Mouse (Mus musculus): ENCODE measurements around the gene Pou4f2. TPM values are rescaled to one million over a fixed set of nuclear protein-coding genes. Genes with fewer than 3 reads are reported as not detected.
A peak's percentile ranks its signal among the peaks of the same experiment; 100 is the strongest.

Gene Pou4f2
- total RNA-seq (2021): not detected
- long read RNA-seq, experiment 1: 0 reads
- long read RNA-seq, experiment 2: 0 reads

DNA sequence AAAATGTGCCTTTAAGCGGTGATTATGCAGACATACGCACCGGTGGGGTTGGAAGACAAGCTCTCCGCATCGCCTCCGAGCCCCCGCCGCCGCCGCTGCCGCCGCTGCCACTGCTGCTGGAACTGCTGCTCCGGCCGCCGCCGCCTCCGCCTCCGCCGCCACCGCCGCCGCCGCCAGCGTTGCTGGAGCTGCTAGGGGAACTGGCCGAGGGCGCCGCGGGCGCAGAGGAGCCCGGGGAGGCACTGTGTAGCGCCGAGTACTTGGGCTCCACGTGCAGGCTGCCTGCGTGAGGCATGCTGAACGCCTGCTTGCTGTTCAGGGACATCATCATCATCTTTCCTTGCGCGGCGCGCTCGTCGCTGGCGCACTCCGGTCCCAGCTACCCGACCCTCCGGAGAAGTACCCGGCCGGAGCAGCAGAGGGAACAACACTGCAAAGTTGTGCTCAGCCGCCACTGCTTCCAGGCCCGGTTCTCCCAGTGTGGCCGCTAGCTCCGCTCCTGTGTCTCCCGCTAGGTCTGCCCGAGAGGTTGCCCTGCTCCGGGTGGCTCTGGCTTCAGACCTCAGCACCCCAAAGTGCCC, at the start of gene Pou4f2:
Gene Pou4f2, minus strand, starts transcription at position 575 of the 581 bp plus-strand sequence.
- peak; percentile 14 to 37 for DNase-seq (ENCODE audit: low spot score in 2 of 2)

DNA sequence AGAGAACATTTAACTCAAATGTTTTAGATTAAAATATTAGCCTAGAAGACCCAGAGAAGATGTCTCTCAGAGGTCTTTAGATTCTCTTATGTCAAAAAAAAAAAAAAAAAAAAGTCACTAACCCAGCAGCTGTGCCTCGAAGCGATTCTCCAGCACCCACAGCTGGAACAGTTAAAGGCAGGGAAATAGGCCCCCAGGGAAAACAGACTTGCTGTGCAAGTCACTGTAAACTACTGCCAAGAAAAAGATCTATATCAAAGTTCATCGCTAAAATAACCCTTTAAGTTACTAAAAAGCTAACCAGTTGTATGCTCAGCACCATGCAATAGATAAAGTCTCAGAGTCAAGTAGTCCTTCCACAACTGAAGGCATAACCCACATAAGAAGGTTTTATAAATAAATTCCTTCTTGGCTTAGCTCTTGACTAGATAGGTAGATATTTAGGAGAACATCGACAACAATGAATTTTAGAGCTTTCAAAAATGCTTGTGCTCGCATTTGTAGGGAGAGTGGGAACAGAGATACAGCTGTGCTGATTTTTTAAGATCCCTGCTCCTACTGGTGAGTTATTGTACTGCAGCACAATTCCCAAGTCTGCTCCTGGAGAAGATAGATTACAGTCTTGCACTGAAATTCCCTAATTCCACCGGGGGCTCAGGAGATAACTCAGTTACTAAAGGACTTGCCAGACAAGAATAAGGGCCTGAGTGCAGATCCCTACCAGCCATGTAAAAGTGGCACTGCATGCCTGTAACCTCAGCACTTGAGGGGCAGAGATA, 40.8 kb upstream of the Pou4f2 start:
- DNase-seq (ENCODE audit: low spot score in 2 of 2): no peak

DNA sequence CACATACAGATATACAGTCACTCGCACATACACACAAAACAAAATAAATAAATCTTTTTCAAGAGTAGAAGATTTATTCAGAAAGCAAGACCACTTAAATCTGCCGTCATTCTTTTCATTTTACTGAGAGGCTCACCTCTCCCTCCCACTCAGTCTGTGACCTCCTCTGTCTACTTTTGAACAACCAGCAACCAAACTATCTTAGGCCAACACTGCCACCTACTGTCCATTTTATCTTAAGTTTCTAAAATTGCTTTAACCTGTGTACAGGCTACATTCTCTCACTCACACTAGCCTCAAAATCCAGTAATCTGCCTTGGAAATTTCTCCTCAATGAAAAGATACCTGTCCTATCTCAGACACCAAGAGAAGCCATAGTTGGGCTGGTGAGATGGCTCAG, 31.4 kb upstream of the Pou4f2 start:
- no peak for DNase-seq (ENCODE audit: low spot score in 2 of 2)

DNA sequence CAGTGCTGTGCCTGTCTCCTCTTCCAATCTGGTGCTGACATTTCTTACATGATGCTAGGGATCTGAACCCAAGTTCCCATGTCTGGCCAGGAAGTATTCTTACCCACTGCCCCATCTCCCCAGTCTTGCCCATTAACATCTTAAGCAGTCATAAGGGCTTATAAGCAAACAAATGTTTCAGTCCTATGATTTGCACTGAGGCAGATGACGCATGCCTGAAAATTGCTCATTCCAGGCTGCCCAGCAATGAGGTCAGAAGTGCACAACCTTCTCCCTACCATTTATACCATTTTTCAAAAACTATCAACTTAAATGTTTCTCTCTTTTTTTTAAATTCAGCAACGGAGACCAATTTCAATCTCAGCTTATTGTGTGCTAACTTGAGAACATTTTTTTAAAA, 27.5 kb upstream of the Pou4f2 start:
- no peak for DNase-seq (ENCODE audit: low spot score in 2 of 2)

DNA sequence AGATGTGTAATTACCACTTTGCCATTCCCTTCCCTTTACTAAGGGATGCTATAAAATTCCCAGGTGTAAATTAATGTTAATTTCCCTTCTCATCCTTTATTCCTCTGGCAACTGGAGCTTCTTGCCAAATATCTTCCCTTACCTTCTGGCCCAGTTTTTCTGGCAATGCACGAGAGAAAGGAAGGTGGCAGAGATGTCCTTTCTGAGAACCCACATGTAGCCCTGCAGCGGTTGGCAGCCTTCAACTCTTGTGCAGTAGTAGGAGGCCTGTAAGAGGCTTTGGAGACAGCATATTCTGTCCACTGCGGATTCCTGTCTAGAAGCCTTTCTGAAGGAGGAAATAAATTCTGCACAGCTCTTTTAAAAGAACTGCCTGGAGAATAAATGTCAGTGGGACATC, 20.0 kb upstream of the Pou4f2 start:
- DNase-seq (ENCODE audit: low spot score in 2 of 2): no peak

DNA sequence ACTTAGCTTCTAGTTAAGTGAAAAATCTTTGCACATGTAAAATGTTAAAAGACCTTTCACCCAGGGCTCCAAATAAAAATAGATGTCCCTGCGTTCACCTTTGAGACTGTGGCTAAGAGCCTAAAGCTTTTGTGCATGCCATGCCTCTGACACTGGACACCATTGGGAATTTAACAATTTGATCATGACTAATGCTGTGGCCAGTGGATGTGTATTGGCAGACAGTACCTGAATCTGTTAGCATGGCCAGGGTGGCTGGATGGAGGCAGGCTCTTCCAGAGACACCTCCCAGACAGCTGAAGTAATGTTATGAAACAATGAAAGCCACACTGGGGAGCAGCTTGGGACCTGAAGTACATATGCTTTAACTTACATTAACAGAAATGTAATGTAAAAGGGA, 6.3 kb upstream of the Pou4f2 start:
- no peak for DNase-seq (ENCODE audit: low spot score in 2 of 2)

DNA sequence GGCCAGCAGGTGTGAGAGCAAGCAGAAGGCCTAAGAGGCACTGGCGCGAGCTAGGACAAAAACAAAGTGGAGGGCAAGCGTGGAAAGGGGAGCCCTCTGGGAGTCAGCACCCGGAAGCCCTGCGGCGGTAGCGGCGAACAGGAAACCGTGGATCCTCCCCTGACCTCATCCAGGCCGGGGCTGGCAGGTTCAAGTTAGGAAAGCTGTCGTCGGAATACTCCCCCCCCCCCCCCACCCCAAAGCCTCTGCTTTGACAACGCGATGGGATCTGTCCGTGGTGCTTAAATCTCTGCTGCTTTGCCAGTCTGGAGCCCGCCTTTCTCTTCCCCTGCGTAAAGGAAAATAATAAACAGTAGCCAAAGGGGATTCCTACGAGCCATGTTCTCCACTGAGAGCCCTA, 1.7 kb upstream of the Pou4f2 start:
- DNase-seq (ENCODE audit: low spot score in 2 of 2): no peak

DNA sequence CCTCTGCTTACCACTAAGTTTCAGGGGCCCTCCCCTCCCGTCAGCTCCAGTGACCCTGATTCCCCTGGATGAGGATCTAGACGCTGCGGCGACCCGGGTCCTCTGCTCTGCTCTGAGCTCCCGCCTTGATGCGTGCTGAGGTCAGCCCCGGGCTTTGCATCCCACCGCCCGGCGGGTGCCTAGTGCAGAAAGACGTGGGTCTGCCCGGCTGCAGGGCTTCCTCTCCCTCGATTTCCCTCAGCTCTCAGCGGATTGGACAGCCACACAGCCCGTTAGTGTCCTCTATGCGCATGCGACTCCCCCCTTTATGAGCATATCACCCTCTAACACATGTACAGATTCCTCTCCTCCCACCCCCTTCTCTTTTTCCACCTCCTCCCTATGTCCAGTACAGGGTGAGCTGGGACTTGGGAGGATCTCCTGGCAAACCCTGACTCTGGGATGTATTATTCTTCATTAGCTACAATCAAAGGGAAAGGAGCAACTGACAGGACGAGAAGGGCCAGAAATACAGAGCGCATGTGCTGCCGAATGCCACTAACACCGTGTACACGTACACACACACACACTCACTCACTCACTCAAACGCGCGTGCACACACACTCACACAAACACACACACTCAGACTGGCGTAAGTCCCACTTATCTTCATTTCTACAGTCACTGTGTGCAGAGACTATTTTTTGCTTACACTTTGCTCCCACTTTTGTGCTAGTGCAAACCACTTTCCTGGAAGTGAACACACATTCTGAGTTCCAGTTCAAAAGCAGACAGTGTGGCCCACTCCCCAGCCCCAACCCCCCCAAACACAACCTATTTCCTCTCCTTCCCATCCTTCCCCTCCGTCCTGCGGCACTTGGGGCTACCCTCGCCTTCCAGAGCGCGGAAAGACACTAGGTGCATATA, 948 bp upstream of the Pou4f2 start:
- no peak for DNase-seq (ENCODE audit: low spot score in 2 of 2)

DNA sequence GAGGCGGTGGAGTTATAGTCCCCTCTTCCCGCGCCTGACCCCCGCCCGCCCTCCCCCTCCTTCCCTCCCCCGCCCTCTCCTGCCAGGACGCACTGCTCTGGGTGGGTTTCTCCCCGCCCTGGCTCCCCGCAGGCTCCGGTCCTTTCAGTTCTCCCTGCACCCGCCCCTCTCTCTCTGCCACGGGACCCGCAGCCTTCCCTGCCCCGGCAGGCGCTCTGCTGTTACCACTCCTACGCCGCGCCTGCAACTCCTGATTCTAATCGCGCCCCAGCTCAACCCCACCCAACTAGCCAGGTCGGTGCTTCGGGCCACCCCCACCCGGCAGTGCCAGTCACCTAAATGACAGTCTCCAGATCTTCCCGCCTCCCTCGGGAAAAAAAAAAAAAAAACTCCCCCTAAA, 216 bp upstream of the Pou4f2 start:
- DNase-seq (ENCODE audit: low spot score in 2 of 2): no peak

DNA sequence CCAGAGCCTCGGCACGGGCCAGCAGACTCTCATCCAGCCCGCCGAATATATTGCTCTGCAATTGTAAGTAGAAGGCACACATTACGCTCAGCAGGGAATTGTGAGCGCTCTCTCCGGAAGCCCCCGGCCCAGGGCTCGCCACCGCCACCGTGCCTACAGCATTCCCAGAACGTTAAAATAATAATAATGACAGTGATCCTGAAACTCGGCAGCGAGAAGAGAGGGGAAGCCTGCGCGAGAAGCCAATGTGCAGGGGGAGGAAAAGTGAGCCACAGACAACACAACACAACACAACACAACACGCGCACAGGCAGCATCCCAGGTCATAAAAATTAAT, 853 bp downstream of the Pou4f2 start:
- no peak for DNase-seq (ENCODE audit: low spot score in 2 of 2)

DNA sequence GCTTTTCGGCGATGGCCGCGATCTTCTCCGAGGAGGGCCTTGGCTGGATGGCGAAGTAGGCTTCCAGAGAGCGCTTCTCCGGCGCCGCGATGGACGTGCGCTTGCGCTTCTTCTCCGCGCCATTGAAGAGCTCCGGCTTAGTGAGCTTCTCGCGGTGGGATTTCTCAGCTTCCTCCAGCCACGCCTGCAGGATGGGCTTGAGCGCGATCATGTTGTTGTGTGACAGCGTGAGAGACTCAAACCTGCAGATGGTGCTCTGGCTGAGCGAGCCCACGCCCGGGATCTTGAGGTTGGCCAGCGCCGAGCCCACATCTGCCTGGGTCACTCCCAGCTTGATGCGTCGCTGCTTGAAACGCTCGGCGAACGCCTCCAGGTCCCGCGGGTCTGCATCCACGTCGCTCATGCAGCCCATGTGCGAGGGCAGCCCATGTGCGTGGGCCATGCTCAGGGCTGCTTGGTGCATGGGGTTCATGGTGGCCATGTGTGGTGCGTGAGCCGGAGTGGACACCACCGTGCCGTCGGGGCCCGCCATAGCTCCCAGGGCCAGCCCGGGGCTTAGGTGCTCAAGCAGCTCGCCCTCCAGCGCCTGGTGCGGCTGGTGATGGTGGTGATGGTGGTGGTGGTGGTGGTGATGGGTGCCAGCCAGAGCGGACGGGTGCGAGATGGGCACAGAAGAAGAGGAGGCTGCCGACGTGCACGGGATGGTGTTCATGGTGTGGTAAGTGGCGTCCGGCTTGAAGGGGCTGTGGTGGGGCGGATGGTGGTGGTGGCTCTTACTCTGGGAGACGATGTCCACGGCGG, 1.4 kb downstream of the Pou4f2 start:
- DNase-seq (ENCODE audit: low spot score in 2 of 2): no peak

DNA sequence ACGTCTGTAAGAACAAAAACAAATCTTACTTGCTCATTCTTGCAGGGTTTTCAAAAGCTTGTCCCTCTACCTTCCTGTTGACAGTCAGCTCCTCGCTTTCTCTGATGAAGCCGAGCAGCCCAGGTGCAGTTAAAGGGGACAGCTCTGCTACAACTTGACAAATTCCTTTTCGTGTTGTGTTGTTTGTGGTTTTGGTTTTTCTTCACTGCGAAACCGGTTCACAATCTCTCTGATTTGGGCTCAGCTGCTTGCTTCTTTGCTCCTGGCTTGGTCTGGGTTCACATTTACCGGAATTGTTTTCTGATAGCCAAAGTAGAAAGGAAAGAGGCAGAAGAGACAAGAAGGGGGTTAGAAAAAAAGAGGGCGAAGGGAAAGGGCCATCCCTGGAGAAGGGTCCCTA, 2.1 kb downstream of the Pou4f2 start:
- DNase-seq (ENCODE audit: low spot score in 2 of 2): no peak

DNA sequence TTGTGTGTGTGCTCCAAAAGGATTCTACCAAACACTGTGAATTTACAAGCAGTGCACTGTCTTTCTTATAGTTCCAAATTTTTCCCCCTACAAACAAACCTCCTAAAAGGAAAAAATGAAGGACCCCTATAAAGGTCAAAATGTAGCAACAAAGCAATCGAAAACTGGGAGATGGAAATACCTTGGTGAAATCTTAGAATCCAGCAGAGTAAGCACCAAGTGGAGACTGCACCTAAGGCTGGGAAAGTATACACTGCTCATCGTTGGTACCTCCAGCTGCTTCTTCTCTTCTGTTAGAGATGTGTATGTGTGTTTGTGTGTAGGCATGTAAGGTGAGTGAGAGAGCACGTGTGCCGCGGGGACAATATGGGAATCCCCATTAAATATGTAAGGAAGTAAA, 3.1 kb downstream of the Pou4f2 start:
- no peak for DNase-seq (ENCODE audit: low spot score in 2 of 2)

DNA sequence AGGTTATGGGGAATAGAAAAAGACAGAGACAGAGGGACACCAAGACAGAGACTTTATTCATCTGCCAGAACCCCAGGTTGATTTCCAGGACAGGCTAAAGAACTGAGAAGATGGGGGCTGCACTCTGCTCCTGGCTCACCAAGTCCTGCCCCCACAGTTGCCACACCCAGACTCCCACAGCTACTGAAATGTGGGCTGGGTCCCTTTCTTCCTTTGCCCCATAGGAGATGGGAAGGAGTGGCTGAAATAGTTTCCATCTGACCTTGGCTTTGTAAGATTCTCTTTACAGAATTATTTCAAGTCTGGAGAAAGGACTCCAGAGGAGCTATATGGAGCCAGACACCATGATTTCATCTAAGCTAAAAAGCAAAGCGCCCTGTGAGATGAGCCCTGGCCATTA, 4.0 kb downstream of the Pou4f2 start:
- DNase-seq (ENCODE audit: low spot score in 2 of 2): no peak

DNA sequence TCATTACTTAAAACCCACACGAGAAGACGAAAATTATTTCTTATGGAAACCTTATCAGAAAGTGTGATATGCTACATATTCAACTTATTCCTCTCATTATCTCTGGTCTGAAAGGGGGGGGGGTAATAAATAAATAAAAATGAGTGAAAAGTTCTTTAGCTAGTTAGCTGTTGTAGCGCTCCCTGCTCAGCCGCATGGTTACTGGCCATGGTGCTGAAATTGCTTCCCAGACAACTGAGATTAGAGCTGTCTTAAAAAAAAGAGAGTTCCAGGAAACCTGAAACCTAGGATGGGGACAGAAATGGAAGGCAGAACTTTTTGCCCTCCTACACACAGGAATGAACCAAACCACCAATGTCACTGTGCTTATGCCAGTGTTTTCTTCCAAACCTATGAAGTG, 5.1 kb downstream of the Pou4f2 start:
- DNase-seq (ENCODE audit: low spot score in 2 of 2): no peak

DNA sequence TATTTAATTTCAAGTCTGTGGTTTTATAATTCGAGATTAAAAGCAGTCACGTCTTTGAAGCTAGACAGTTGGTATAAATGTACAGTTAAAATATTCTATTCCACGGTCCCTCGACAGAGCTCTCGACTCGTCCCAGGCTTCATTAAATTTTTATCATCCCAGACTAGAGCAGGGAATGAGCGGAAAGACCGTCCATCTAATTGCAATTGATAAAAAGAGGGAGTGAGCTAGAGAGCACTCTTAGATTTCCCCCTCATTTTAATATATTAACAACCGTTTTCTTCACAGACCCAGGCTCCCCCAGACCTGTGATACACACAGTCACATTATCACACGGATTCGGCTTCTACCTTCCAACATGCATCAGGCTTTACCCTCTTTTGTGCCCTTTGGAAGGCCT, 8.3 kb downstream of the Pou4f2 start:
- DNase-seq (ENCODE audit: low spot score in 2 of 2): no peak

DNA sequence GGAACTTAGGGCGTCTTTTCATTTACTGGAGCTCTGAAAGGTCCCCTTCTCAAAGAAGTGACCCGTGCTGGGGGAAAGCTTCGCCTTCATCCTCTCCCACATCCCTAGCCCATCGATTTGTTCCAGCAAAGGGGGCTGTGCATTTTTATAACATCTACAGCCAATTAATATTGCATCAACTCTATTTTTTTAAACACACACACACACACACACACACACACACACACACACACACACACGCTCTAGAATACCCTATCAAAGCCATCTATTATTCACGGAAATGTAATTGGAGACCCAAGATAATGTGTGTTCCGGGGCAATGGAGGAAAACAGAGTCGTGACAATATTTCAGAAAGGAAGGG, 8.7 kb downstream of the Pou4f2 start:
- no peak for DNase-seq (ENCODE audit: low spot score in 2 of 2)

DNA sequence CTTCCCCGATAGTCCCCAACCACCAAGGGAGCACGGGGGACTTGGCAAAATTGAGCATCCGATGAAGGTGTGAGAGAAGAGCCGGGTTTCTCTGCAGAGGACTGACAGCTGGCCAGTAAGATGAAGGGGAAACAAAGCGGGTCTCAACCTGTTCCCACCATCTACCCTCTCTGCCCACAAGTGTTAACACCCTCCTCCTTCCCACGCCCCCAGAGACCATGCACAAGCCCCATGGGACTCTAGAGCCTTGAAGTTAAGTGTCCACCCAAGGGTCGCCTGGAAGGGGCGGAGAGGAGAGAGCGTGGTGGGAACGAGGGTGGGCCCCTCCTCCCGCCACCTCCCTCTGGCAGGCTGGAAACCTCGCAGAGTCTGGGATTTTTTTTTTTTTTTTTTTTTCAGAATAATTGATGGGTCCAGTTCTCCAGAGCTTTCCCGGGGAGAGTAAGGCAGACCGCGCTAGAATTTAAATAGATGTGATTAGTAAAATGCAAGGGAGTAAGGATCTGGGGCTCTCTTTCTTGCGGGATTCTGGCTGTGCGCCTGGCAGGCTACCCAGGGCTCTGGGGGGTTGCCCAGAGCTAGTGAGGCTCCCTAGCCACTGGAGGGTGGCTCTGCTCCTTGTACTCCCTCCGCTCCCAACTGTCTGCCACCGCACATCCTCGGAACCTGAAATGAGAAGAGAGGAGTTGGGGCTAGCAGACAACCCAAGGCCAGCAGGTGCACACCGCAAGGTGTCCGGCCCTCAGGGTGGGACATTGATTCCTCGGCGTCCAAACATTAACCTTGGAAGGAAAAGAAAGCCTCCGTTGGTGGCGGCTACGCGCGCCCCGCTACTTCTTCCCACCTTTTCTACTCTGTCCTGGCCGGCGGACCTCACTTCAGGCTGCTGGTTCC, 9.3 kb downstream of the Pou4f2 start:
- DNase-seq (ENCODE audit: low spot score in 2 of 2): no peak

DNA sequence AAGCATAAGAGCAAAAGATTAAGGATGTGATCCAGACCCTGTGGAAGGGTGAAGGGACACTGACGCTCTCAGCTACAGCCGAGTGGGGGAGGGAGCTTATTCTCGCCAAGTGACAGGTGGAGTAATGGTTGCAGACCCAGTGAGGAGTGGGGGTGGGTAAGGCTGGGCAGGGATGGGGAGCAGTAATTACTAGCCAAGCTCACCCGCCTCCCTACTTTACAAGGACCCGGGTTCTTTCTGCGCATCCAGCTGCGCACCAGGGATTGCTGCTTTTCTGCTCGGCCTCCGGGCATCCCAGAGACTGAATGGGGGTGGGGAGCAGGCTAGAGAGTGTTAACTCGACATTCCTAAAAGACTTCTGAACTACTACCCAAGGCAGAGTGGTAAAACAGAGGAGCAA, 10.0 kb downstream of the Pou4f2 start:
- DNase-seq (ENCODE audit: low spot score in 2 of 2): no peak

DNA sequence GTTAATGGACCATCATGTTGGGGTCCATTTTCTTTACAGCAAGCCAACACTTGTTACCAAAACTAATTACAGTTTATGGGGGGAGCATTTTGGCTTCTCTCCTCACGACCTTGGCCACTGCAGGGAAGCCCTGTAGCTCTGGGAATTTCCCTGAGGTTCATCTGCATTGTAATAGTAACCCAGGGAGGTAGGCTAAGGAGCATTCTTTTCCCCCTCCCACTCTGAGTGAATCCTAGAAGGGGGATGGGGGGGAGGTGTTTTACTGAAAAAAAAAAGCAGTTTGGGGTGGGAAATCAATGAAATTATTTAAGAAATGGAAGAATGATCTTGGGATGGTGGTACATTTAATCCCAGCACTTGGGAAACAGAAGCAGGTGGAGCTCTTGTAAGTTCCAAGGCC, 12.5 kb downstream of the Pou4f2 start:
- no peak for DNase-seq (ENCODE audit: low spot score in 2 of 2)

All from left cerebral cortex, adult 18-20 months (tissue).